Comparison of ENCODE assay signal across 17 mouse cellular contexts in genomic region chr6:16283328-16284072, GRCm38 (mm10).
DNase-seq lines count a peak whose midpoint lies in the region.
"Had no signal": no experiment of that assay in that cellular context is flagged by ENCODE, and none has a peak within 500 bp of the region (broad histone marks: within the 10 kb centered on the region; RNA-seq: fewer than 3 reads in every experiment).

No protein-coding gene starts in this region.

- DNase-seq in embryo, embryonic 10.5 days (ENCODE audit: low spot score) = peak; percentile 8
- no peak for DNase-seq in embryo, embryonic 11 days
- DNase-seq in left cerebral cortex, adult 11 months (ENCODE audit: low spot score) = peak; percentile 6
- DNase-seq in left cerebral cortex, postnatal 25 days (ENCODE audit: low spot score in 2 of 2) = no peak
- DNase-seq in brain, adult 2 months (ENCODE audit: low read depth, low spot score) = peak; percentile 42
- peak; percentile 4 for DNase-seq in telencephalon, adult 2 months (ENCODE audit: low read depth, low spot score)
- DNase-seq in natural killer cell, adult 2 months (ENCODE audit: low spot score in 2 of 2) = no peak
- DNase-seq in gastrocnemius, adult 8-10 months (ENCODE audit: low spot score in 2 of 2) = no peak
- DNase-seq: adrenal gland, adult 8-10 months; B cell, adult 2 months; cerebellum, adult 18-20 months; cerebellum, adult 9-11 months; cerebellum, postnatal 36 days; gastrocnemius, adult 2 months; gastrocnemius, postnatal 36 days; heart, adult 11 months; heart, postnatal 36 days had no signal

- intact Hi-C loops in left cerebral cortex, postnatal 25 days (cut with DNase I) = no loop called here

Comparison
In these comparisons a context has a peak if more than half of its experiments do, and no peak if none do; other contexts are left out.
1. DNase-seq: peak in embryo, embryonic 10.5 days (single experiment), left cerebral cortex, adult 11 months (single experiment), brain, adult 2 months (single experiment) and telencephalon, adult 2 months (single experiment); none in embryo, embryonic 11 days (single experiment), left cerebral cortex, postnatal 25 days (0 of 2), natural killer cell, adult 2 months (0 of 2) and gastrocnemius, adult 8-10 months (0 of 2).